Mouse (Mus musculus) embryonic facial prominence, embryonic 14.5 days (tissue): ENCODE data around the gene Maml3. TPM values are rescaled to one million over a fixed set of nuclear protein-coding genes. Genes with fewer than 3 reads are reported as not detected.

Experiments
- ATAC-seq: fragments of 200-750 bp; cut with Nextera tagmentation; 2 replicates; pipeline ENCODE4 v1.8.0; 2017; ENCODE audit warnings: low read depth, moderate number of reproducible peaks, moderate TSS enrichment
- DNase-seq: peaks from one replicate; pipeline ENCODE4 v3.0.0-alpha.2; 2015; ENCODE audit warnings: low spot score
- H3K27ac ChIP-seq: fragments of 300-500 bp; sonication (generic); replicated peaks from 2 replicates; pipeline ENCODE4 v1.5.1; 2014; ENCODE audit warnings: low read depth, mild to moderate bottlenecking, low read length, moderate library complexity
- H3K27me3 ChIP-seq: fragments of 300-500 bp; sonication (generic); replicated peaks from 2 replicates; pipeline ENCODE4 v1.6.1; 2014; ENCODE audit warnings: low read length; ENCODE audit not compliant: control insufficient read depth, insufficient read depth
- H3K36me3 ChIP-seq: fragments of 300-500 bp; sonication (generic); 2 replicates; pipeline ENCODE4 v1.6.1; 2014; ENCODE audit warnings: low read length, mixed read lengths; ENCODE audit not compliant: control insufficient read depth, insufficient read depth
- H3K4me1 ChIP-seq: fragments of 300-500 bp; sonication (generic); 2 replicates; pipeline ENCODE4 v1.6.1; 2014; ENCODE audit warnings: antibody characterized with exemption, low read length; ENCODE audit not compliant: control insufficient read depth, insufficient read depth
- H3K4me2 ChIP-seq: fragments of 300-500 bp; sonication (generic); 2 replicates; pipeline ENCODE4 v1.6.1; 2014; ENCODE audit warnings: low read depth, mild to moderate bottlenecking, low read length, moderate library complexity, mixed read lengths
- H3K4me3 ChIP-seq: fragments of 300-500 bp; sonication (generic); 2 replicates; pipeline ENCODE4 v1.5.1; 2014; ENCODE audit warnings: low read depth, mild to moderate bottlenecking, low read length
- H3K9ac ChIP-seq: fragments of 300-500 bp; sonication (generic); 2 replicates; pipeline ENCODE4 v1.6.1; 2014; ENCODE audit warnings: low read depth, mild to moderate bottlenecking, low read length, moderate library complexity, mixed read lengths
- H3K9me3 ChIP-seq: fragments of 300-500 bp; sonication (generic); 2 replicates; pipeline ENCODE4 v1.6.1; 2016; ENCODE audit warnings: low read length; ENCODE audit not compliant: control insufficient read depth
- WGBS: fragments of 180-500 bp; shearing (Covaris S2); extraction: QIAGEN DNeasy Blood & Tissue Kit; methylation state at CpG from one replicate; pipeline ENCODE4 v1.1.7; 2014; 5-methylcytosine and 5-hydroxymethylcytosine counted together
- polyA plus RNA-seq: library from polyadenylated mRNA; unstranded; fragments of >200 nt; fragmentation: Nextera tagmentation; extraction: Ambion mirVana; gene quantifications from 2 replicates; pipeline ENCODE4 v1.2.1, GENCODE M21; 2014

The Maml3 gene
- polyA plus RNA-seq, 1 experiment from 2014 or later: 4.8 TPM

GRCm38 (mm10) chr3:51662557-51662956 is 442.3 kb downstream of the Maml3 start:
- DNase-seq: no peak
- ATAC-seq: no peak
- Histone ChIP-seq H3K4me1 (no peaks in the 10 kb centered on the region; the same call in 1 of the 2 replicates), H3K36me3 (no peaks in the 10 kb centered on the region), H3K9ac (no peak overlapping the region), H3K9me3 (no peaks in the 10 kb centered on the region), H3K4me3 (no peak overlapping the region), H3K27me3 (no peaks in the 10 kb centered on the region), H3K27ac (no peak overlapping the region), H3K4me2 (no peak overlapping the region)
- 44% methylated on average over 6 of the region's 6 CpGs for WGBS

- Histone ChIP-seq H3K4me3 (no peak overlapping the region), H3K36me3 (no peaks in the 10 kb centered on the region), H3K4me1 (no peaks in the 10 kb centered on the region; the same call in 1 of the 2 replicates), H3K9me3 (no peaks in the 10 kb centered on the region), H3K27me3 (no peaks in the 10 kb centered on the region), H3K9ac (no peak overlapping the region), H3K4me2 (no peak overlapping the region), H3K27ac (no peak overlapping the region)
- WGBS: 62% methylated on average over 11 of the region's 11 CpGs
- ATAC-seq: no peak
- DNase-seq: no peak
Measured at GRCm38 (mm10) chr3:51661880-51662550, 442.9 kb downstream of the Maml3 start.

- no peak overlapping the region for H3K4me3 ChIP-seq
- H3K36me3 ChIP-seq: no peaks in the 10 kb centered on the region
- H3K4me1 ChIP-seq: no peaks in the 10 kb centered on the region; the same call in 1 of the 2 replicates
- WGBS: 56% methylated on average over 5 of the region's 5 CpGs
- H3K27me3 ChIP-seq: no peaks in the 10 kb centered on the region
- DNase-seq (no peak), ATAC-seq (no peak)
- no peak overlapping the region for H3K27ac ChIP-seq
- H3K9me3 ChIP-seq: no peaks in the 10 kb centered on the region
- no peak overlapping the region for H3K9ac ChIP-seq
- no peak overlapping the region for H3K4me2 ChIP-seq
Measured at GRCm38 (mm10) chr3:51661376-51661775, 443.5 kb downstream of the Maml3 start.

GRCm38 (mm10) chr3:51660821-51661276 is 444.0 kb downstream of the Maml3 start:
- Histone ChIP-seq H3K36me3 (no peaks in the 10 kb centered on the region), H3K9ac (no peak overlapping the region), H3K4me2 (no peak overlapping the region), H3K27ac (no peak overlapping the region), H3K4me1 (no peaks in the 10 kb centered on the region; the same call in 1 of the 2 replicates), H3K27me3 (no peaks in the 10 kb centered on the region), H3K4me3 (no peak overlapping the region), H3K9me3 (no peaks in the 10 kb centered on the region)
- DNase-seq (peak; percentile 41), ATAC-seq (no peak)
- WGBS: 76% methylated on average over 3 of the region's 3 CpGs

- Histone ChIP-seq H3K36me3 (no peaks in the 10 kb centered on the region), H3K9me3 (no peaks in the 10 kb centered on the region), H3K4me1 (no peaks in the 10 kb centered on the region; the same call in 1 of the 2 replicates), H3K4me3 (no peak within 1 kb of the TSS), H3K27me3 (no peaks in the 10 kb centered on the region), H3K27ac (no peak within 1 kb of the TSS), H3K9ac (no peak within 1 kb of the TSS), H3K4me2 (no peak within 1 kb of the TSS)
- DNase-seq: no peak
- ATAC-seq: no peak
- WGBS: 62% methylated on average over 4 of the region's 4 CpGs
Measured at GRCm38 (mm10) chr3:51660060-51660459, 444.8 kb downstream of the Maml3 start, which contains the start of gene Mgst2. Gene Mgst2, plus strand, starts transcription at chr3:51660360.

- WGBS: 83% methylated on average over 5 of the region's 5 CpGs
- no peaks in the 10 kb centered on the region for H3K36me3 ChIP-seq
- no peak for ATAC-seq
Measured at GRCm38 (mm10) chr3:51659415-51659814, 445.5 kb downstream of the Maml3 start.

GRCm38 (mm10) chr3:51654303-51655055 is 450.4 kb downstream of the Maml3 start:
- H3K27me3 ChIP-seq: no peaks in the 10 kb centered on the region
- H3K36me3 ChIP-seq: no peaks in the 10 kb centered on the region
- H3K9ac ChIP-seq: no peak overlapping the region
- no peaks in the 10 kb centered on the region for H3K9me3 ChIP-seq
- no peak overlapping the region for H3K4me2 ChIP-seq
- peaks cover 10% of the 10 kb centered on the region; the same call in 1 of the 2 replicates for H3K4me1 ChIP-seq
- DNase-seq (no peak), ATAC-seq (no peak)
- H3K4me3 ChIP-seq: no peak overlapping the region
- H3K27ac ChIP-seq: no peak overlapping the region
- WGBS: 78% methylated on average over 6 of the region's 6 CpGs

More at GRCm38 (mm10) chr3:51659415-51659814, 445.5 kb downstream of the Maml3 start:
- no peaks in the 10 kb centered on the region for H3K27me3 ChIP-seq
- no peak overlapping the region for H3K9ac ChIP-seq
- no peaks in the 10 kb centered on the region for H3K9me3 ChIP-seq
- H3K4me3 ChIP-seq: no peak overlapping the region
- H3K4me2 ChIP-seq: no peak overlapping the region
- DNase-seq: no peak
- no peaks in the 10 kb centered on the region; the same call in 1 of the 2 replicates for H3K4me1 ChIP-seq
- H3K27ac ChIP-seq: no peak overlapping the region

- H3K36me3 ChIP-seq: no peaks in the 10 kb centered on the region
- H3K9me3 ChIP-seq: no peaks in the 10 kb centered on the region
- no peaks in the 10 kb centered on the region for H3K27me3 ChIP-seq
- peak; percentile 64 for ATAC-seq
- H3K4me2 ChIP-seq: peak overlapping the region; percentile 54
- peak overlapping the region; percentile 24 for H3K4me3 ChIP-seq
- H3K9ac ChIP-seq: peak overlapping the region; percentile 53
- peak overlapping the region; percentile 65 for H3K27ac ChIP-seq
- DNase-seq: peak; percentile 58
- 3% methylated on average over 7 of the region's 9 CpGs for WGBS
- peaks cover 10% of the 10 kb centered on the region; the same call in 1 of the 2 replicates for H3K4me1 ChIP-seq
Measured at GRCm38 (mm10) chr3:51652701-51653100, 452.2 kb downstream of the Maml3 start.
